Mouse (Mus musculus): Measurements from ENCODE around the gene Dvl2.
"Not testable (repeated sequence)": the region's sequence is repeated elsewhere in the genome, so short reads cannot be mapped to it uniquely, and the experiment has no call there.

The Dvl2 gene

DNA sequence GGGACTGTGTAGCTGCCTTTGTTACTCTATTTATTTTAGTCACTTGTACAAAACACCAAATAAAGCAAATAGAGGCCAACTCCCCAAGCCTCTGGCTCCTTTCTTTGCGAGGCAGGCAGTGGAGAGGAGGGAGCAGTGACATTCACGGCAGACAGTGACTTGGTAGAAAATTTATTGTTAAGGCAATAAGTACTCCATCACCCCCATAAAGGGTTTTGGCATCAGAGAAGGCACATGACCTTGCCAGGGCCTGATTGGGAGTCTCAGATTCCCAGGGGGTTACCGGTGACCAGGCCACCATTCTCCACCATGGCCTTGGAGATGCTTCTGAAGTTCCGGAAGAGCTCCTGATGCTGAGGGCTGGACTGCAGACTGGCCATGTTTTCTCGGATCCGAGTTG lies 9.6 kb downstream of the Dvl2 start:
- no peak for DNase-seq (ENCODE audit: low read depth, low spot score)

DNA sequence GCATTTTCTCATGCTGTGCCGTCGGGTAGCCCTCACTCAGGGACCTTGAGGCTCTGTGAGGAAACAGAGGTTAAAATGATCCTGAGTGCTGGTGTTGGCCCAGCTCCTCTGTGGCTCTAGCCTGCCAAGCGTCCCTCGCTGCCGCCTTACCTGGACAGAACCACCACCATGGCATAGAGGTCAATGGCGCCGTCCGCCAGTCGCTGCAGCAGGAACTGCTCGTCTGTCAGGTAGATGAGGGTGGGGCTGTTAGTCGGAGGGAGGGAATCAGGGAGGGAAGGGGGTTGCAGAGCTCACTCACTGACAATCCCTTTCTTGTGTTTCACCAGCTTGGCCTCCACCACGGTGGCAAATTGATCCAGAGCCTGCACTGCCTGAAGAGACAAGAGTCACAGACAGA lies 10.2 kb downstream of the Dvl2 start:
- no peak for DNase-seq (ENCODE audit: low read depth, low spot score)

DNA sequence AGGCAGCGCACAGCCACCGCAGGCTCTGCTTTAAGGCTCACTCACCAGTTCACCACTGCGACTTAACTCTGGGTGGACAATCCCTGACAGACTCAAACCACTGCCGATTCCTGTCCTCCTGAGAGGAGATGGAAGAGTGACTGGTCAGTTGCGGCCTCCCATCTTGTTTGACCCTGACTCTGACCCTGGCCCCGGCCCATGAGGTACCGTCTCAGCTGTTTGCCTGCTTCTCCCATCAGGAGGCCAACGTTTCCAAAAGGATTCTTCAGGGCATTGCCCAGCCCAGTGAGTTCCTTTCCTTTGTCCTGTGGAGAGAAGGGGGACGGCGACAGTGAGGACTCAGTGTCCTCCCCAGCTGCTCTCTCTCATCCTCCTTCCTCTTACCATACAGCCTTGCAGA lies 10.6 kb downstream of the Dvl2 start:
- no peak for DNase-seq (ENCODE audit: low read depth, low spot score)

DNA sequence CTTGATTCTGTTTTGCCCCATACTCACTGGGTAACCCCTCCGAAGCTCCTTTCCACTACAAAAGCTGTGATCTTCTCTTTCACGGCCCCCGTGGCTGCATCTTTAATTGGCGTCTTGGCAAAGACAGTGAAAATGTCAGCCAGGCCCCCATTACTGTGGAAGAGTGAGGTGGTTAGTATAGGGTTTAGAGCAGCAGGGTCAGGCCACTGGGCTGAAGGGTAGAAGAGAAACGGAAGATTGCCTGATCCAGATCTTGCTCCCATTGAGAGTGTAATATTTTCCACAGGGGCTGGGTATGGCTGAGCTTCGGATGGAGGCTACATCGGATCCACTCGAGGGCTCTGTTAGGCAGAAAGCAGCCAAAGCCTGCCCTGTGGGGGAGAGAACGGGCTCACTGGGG lies 12.5 kb downstream of the Dvl2 start:
- no peak for DNase-seq (ENCODE audit: low read depth, low spot score)

DNA sequence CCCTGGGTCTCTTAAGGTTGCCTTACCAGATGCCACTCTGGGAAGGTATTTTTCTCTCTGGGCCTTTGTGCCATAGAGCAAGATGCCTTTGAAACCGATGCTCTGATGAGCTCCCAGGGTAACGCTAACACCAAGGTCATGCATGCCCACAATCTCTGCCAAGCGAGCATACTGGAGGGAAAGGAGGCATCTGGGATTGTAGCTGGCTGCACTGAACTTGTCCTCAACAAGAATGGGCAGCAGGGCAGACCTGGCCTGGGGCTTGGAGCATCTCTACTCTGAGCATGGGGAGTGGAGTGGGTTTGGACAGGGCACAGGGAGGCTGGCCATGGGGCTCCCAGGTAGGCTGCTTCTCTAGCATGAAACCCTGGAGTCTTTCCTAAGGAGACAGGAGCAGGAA lies 13.0 kb downstream of the Dvl2 start:
- DNase-seq (ENCODE audit: low read depth, low spot score), result no peak

DNA sequence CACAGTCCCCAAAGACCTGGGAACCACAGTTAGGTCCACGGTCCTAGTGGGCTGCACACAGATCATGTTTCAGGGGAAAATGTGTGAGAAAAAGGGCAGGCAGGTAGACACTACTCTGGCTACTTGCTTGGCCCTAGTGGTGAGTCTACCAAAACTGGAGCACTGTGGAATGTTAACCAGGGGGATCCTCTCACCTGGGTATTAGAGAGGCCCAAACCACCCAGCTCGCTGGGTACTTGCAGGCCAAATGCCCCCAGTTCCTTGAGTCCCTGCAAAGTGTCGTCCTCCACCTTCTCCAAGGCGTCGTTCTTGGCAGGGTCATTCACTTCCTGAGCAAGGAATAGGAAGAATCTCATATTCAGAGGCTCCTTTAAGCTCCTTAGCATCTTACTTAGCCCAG lies 13.7 kb downstream of the Dvl2 start:
- no peak for DNase-seq (ENCODE audit: low read depth, low spot score)

DNA sequence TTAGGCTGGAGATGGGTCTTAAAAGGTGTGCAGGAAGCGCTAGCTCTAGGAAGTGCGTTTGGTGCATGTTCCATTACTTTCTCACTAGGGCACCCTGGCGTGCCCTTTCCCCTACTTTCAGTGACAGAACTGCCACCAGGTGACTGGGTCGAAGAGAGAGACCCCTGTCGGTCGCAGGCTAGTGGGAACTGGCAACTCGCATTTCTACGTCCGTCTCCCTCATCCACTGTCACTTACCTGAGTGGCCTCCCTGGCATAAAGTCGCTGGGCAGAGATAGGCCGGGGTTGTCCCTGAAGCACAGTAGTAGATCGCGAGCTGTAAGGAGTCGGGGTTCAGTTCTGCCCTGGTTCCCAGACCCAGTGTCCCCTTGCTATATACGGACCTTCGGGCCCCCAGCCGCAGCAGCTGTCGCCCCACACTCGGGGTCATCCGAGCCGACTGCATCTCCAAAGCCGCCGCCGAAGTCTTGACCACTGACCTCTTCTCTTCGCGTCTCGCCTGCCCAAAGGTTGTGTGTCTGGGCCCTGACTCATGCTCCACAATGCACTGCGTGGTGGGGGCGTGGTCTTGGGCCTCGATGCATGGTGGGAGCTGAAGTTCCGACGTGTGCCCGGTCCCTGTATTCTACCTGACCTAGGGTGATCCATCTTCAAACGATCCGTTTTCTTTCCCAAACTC lies 14.6 kb downstream of the Dvl2 start, which contains the start of gene Acadvl:
Acadvl (minus strand) TSS at position 532 of the 679 bp plus-strand sequence.
- DNase-seq (ENCODE audit: low read depth, low spot score), result peak; percentile 96

DNA sequence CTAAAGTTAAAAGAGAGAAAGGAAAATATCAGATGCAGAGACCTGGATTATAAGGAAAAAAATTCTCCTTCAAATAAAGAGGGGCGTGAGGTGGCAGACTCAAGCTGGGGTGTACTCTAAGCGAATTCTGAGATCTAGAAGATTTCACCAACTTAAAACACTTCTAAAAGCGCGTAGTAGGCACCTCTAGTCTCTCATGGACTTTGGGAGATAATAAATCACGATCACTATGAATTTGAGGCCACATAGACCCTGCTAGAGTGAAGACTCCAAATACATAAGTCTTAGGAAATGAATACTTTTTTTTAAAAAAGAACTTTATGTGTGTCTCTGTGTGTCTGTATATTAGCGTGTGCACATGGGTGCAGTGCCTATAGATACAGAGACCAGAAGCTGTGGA lies 15.3 kb downstream of the Dvl2 start:
- DNase-seq (ENCODE audit: low read depth, low spot score), result no peak

DNA sequence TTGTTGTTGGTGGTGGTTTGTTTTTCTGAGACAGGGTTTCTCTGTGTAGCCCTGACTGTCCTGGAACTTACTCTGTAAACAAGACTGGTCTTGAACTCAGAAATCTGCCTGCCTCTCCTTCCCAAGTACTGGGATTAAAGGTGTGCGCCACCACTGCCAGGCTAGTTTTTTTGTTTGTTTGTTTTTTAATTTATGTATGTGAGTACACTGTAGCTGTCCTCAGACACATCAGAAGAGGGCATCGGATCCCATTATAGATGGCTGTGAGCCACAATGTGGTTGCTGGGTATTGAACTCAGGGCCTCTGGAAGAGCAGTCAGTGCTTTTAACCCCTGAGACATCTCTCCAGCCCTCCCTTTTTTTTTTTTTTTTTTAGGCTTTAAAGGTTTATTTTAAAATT lies 15.8 kb downstream of the Dvl2 start:
- not testable (repeated sequence) for DNase-seq (ENCODE audit: low read depth, low spot score)

DNA sequence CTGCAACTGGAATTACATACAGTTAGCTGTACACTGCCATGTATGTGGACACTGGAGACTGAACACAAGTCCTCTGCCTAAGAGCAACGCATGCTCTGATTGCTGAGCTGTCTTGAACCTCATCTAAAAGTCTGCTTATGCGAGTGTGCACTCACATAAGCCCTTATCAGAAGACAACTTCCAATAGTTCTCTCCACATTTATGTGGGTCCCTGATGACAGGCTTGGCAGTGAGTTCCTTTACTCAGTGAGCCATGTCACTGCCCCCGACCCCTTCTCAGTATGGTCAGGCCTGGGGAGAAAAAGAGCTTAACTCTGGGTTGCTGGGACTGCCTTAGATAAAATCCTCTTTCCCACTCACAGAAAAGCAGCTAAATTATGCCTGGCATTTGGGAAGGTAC lies 16.3 kb downstream of the Dvl2 start, which contains the start of gene Dlg4:
Dlg4 (plus strand) TSS at position 274 of the 400 bp plus-strand sequence.
- no peak for DNase-seq (ENCODE audit: low read depth, low spot score)

DNA sequence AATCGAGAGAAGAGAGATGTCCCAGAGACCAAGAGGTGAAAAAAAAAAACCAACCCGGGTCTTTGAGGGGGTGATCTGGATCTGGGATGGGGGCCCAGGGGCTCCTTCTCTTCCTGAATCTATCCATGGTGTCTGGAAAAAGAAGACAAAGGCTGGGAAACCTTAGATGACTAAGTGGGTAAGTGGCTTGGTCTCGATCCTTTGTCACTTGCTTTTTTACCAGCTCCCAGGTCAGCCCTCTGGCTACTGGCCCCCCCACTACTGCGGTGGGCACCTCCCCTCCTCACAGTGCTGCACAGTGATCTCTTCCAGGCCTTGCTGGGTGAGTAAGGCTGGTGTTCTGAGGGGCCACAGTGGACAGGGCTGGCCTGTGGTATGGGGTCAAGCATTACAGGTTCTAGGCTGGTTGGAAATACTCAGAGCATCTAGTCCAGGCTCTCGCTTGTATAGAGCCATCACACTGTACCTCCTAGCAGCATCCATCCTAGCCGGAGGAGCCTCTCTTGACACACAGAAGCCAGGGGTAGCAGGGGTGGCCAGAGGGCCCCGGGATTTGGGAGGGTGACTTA lies 16.9 kb downstream of the Dvl2 start:
- DNase-seq (ENCODE audit: low read depth, low spot score), result no peak

DNA sequence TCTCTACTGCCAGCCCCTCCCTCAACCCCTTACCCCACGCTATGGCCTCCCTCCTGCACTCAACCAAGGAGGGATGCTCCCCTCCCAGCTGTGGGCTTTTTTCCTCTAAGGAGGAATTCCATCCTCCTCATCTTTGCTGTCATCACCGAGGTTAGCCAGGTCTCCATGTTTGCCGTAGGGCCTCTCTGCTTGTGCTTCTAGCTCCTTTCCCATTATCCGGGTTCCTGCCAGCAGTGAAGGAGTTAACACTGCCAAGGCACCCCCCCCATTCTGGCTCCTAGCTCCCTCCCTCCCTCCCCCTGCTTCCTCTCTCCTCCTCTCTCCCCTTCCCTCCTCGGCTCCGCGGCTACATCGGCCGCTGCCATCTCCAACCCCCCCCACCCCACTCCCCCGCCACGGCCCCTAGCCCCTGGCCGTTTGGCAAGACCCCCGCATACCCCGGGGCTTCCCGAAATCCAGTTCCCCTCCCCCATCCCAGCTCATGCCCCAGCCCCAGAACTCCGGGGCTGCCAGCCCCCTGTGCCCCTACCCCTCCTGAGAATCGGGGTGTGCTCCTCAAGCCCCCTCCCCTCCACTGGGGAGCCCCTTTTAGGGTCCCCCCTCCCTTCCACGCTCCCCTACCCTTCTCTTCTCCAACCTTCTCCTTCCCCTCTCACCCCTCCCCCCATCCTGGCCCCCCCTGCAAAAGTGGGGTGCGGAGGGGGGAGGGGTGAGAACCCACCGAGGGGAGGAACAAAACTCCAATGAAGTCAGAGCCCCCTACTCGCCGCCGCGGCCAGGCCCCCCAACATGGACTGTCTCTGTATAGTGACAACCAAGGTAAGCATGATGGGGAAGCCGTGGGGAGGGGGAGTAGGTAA lies 18.0 kb downstream of the Dvl2 start:
- DNase-seq (ENCODE audit: low read depth, low spot score), result peak; percentile 94

DNA sequence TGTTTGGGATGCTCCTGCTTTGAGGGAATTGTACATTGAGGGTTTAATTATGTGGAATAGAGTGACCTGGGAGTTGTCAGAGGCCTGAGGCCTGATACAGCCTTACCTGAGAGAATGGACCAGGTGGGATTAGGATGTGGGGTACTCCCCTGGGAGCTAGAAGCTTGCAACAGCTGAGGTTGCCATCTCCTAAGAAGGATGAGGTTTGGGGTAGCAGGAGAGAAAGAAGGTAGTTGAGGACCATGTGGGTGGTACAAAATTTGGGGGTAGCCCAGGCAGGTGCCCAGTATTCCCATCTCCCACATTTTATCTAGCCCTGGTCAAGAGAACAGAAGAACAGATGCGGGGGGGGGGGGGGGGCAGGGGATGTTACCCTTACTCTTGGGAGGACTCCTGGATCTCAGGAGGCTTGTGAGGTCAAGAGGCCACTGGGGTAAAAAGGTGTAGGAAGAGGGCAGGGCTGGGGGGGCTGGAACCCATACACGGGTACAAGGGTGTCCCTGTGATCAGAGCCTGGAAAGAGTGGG lies 19.2 kb downstream of the Dvl2 start:
- no peak for DNase-seq (ENCODE audit: low read depth, low spot score)

DNA sequence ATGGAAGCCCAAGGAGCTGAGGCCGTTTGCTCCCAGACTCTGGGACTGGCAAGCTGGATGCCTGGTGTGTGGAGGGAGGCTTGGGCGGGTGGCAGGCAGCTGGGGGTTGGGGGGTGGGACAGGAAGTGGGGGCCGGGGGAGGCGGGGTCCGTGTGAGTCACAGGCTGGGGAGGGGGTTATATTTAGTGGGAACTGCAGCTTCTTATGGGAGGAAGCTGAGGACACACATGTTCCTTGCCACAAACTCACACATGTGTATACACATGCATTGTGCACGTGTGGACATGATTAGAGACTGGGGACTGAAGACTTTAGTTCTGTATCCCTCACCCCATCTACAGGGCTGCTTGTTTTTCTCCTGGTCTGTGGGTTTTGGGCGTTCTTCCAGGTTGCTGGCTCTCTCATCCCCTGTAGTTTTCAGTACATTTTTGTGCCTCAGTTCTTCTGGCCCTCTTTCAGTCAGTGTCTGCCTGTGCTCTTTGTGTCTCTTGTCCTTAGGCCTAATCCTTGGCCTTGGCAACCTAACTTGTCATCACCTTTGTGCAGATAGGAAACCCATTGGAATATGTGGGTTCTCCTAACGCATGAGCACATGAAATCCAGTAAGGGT lies 19.7 kb downstream of the Dvl2 start:
- peak; percentile 61 for DNase-seq (ENCODE audit: low read depth, low spot score)

DNA sequence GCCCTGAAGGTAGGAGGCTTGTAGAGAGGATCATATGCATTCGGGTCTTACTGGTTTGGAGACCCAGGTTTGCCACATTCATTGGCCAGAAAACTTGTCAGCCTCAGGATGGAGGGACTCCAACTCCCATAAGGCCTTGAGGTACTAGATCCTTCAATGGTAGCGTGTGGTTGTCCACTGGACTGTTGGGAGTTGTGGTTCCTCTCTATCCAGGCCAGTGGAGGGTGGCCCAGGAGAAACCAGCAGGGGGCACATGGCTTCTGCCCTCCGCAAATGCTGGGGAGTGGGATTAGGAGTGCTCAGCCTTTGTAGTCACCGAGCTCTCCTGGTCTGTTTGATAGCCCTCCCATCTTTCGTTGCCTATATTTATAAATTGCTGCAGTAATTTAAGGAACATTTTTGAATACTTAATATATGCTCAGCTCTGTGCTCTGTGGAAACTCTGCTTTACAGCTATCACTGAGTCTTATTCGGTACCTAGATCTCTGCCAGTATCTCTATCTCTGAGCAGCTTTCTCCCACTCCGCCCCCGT lies 20.4 kb downstream of the Dvl2 start:
- DNase-seq (ENCODE audit: low read depth, low spot score), result peak; percentile 97

DNA sequence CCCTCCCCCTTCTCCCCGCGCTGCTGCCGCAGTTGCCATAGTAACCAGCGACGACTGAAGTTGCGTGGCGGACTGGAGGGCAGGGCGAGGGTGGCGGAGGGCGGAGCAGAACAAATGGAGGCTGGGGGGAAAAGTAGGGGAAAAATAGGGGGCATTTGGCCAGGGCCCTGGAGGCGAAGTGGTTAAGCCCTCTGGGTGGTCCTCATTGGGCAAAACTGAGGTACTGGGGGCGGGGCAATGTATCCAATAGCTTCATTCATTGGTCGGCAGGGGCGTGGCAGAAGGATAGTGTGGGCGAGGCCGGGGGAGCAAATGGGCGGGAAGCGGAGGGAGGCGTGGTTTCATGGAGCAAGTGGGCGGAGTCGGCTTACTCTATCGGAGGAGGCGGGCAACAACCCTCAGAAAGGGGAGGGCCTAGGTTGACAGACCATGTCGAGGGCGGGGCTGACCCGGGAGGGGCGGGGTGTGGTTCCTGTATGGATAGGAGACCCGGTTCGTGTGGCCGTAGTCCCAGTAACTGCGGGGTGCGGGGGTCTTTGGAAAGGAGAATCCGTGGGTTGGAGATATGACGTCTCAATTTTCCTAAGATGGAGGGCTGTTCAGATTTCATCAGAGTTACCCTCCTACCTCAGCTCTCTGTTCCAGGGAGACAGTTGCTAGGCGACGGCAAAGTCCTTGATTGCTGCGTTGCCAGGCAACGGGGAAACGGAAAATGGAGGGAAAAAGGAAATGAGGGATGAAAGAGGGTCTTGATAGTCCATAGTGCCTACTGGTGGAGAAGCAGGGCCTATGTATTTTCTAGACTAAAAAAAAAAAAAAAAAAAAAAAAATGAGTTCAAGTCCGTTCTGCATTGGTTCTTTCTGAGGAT lies 21.1 kb downstream of the Dvl2 start:
- peak; percentile 98 for DNase-seq (ENCODE audit: low read depth, low spot score)

DNA sequence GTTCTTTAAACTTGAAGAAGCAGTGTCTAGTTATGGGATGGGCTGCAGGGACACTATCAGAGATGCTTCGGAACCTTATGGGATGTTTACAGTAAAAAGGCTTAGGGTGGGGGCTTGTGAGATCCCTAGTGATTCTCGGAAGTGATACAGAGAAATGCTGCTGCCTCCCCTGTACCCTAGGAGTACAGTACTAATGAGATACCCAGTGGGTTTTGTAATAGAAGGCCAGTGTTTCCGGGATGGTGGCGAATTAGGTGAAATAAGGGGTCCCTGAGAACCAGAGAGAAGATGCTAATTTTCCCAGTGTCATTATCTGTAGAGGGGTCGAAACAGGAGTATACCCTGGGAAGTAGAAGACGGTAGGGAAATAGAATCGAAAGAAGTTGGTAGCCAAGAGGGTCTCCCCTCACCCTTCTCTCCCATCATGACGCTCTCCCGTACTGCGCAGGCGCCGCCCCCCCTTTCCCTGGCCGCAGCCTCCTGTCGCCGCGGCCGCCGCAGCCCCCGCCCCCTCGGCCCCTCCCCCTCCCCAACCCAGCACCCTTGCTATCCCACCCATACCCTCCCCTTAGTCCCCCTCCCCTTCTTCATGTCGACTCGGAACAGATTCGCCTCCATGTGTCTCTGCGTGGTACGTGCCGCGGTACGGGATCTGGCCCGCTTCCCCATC lies 23.2 kb downstream of the Dvl2 start:
- peak; percentile 59 for DNase-seq (ENCODE audit: low read depth, low spot score)

DNA sequence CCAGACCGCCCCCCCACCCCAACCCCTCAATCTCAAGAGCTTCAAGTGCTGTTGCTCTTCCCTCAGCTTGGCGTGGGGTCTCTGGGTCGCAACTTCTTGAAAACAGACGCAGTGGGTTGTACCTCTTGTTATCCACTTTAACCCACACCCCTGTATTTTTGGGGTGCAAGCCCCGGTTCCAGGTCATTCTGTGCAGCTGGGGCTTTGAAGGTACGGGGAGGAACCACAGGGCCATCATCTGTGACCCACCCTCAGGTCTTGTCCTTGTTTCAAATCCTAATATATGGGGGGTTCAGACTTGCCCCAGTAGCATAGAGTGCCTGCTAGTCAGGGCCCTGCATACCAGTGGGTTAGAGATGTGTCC lies 23.7 kb downstream of the Dvl2 start:
- DNase-seq (ENCODE audit: low read depth, low spot score), result no peak

DNA sequence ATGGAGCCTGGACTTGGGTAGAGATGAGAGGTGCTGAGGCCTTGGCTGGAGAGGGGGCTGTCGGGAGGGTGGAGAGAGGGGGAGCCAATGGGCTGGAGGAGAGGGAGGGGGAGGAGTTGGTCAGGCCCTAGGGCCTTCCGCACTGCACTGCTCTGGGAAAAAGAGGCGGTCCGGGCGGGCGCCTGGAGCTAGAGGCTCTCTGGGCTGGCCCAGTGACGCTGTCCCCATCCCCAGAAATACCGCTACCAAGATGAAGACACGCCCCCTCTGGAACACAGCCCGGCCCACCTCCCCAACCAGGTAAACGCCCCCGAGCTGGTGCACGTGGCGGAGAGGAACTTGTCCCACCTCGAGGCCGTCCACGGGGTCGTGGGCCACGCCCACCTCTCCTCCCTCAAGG lies 26.3 kb downstream of the Dvl2 start:
- peak; percentile 59 for DNase-seq (ENCODE audit: low read depth, low spot score)

DNA sequence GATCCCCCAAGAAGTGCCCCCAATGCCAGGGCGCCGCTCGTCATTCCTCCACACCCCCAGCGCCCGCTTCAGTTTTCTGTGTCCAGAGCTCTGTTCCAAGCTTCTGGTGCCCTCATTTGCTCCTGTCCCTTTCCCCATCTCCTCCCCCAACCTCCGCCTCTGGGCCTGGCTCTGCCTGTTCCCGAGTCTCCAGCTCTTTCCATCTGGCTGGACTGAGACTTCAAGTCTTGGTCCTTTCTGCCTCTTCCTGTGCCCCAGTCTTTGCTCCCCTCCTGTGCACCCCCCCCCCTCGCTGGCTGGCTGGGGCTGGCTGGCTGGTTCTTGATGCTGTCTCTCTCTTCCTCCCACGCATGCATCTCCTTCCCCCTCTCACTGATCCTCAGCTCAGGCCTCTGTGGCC lies 27.0 kb downstream of the Dvl2 start:
- peak; percentile 83 for DNase-seq (ENCODE audit: low read depth, low spot score)

Data from brain, adult 2 months (tissue).